Mouse (Mus musculus): ENCODE results near the gene Dppa2. TPM values are rescaled to one million over a fixed set of nuclear protein-coding genes. Genes with fewer than 3 reads are reported as not detected.

Gene Dppa2
- polyA plus RNA-seq, 1 experiment from 2014 or later: not detected

Other genes with a start within 250 kb of the Dppa2 start
- not detected in 3 replicates for gene Dppa4, start 20.2 kb upstream of the Dppa2 start, polyA plus RNA-seq (2018)
- gene Gm5485, start 108.5 kb downstream of the Dppa2 start, polyA plus RNA-seq (2018): not detected in 3 replicates
- not detected in 3 replicates for gene Morc1, start 127.3 kb downstream of the Dppa2 start, polyA plus RNA-seq (2018)